Comparison of ENCODE assay signal across 14 mouse cellular contexts in the genomic region with DNA sequence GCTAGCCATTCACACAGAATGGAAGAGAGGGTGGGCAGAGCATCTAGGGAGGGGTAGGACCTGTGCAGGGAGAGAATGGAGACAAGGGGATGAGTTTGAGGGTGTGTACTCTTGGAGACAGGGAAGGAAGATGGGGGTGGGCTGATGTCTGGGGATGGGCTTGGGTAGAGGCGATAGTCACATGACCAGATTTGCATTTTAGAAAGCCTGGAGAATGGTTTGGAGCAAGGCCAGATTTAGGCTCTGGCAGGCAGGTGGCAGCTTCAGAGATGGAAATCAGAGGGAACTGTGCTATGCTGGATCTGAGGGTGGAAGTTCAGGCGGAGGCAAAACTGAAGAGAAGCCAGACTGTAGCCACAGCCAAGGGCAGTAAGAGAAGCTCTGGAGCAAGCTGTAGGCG. TPM values are rescaled to one million over a fixed set of nuclear protein-coding genes. Genes with fewer than 3 reads are reported as not detected.
DNase-seq lines count a peak whose midpoint lies in the region; ATAC-seq lines count a peak whose summit lies in the region.
"Had no signal": no experiment of that assay in that cellular context is flagged by ENCODE, and none has a peak within 500 bp of the region (broad histone marks: within the 10 kb centered on the region; RNA-seq: fewer than 3 reads in every experiment).

No protein-coding gene starts in this region.

- H3K27ac ChIP-seq in neural tube, embryonic 12.5 days, result peak overlapping the region; percentile 17; the same call in 1 of the 2 replicates
- peak overlapping the region; percentile 40 for H3K27ac ChIP-seq in hindbrain, embryonic 12.5 days
- peak overlapping the region; percentile 30; the same call in 1 of the 2 replicates for H3K27ac ChIP-seq in midbrain, embryonic 16.5 days (ENCODE audit: low read length)
- H3K27ac ChIP-seq: heart, embryonic 13.5 days; limb, embryonic 15.5 days; lung, embryonic 15.5 days had no signal

- ATAC-seq in neural tube, embryonic 12.5 days (ENCODE audit: low FRiP score, low read depth), result peak; percentile 55
- ATAC-seq in hindbrain, embryonic 12.5 days (ENCODE audit: low FRiP score), result peak; percentile 67
- no peak for ATAC-seq in midbrain, embryonic 16.5 days
- ATAC-seq in CD4-positive, CD25-positive, alpha-beta regulatory T cell, adult 4 months, result no peak

- peaks cover 5% of the 10 kb centered on the region; the same call in 1 of the 2 replicates for H3K36me3 ChIP-seq in neural tube, embryonic 12.5 days
- H3K36me3 ChIP-seq in hindbrain, embryonic 12.5 days, result peaks cover 15% of the 10 kb centered on the region; the same call in 1 of the 2 replicates
- H3K36me3 ChIP-seq in midbrain, embryonic 16.5 days (ENCODE audit: control insufficient read depth, insufficient read depth, low read length), result 0 out of 2 replicates have a peak, but pooled peaks cover 5% of the 10 kb centered on the region

- H3K9me3 ChIP-seq in neural tube, embryonic 12.5 days, result no peaks in the 10 kb centered on the region
- no peaks in the 10 kb centered on the region for H3K9me3 ChIP-seq in hindbrain, embryonic 12.5 days (replicated peaks)
- H3K9me3 ChIP-seq in midbrain, embryonic 16.5 days (replicated peaks; ENCODE audit: control insufficient read depth, low read length, poor library complexity, severe bottlenecking), result no peaks in the 10 kb centered on the region
- H3K9me3 ChIP-seq: heart, embryonic 13.5 days; limb, embryonic 15.5 days; lung, embryonic 15.5 days had no signal

- 60% methylated on average over 3 of the region's 3 CpGs for WGBS in neural tube, embryonic 12.5 days
- WGBS in hindbrain, embryonic 12.5 days, result 58% methylated on average over 3 of the region's 3 CpGs
- WGBS in midbrain, embryonic 16.5 days, result 24% methylated on average over 3 of the region's 3 CpGs

- DNase-seq in neural tube, embryonic 10.5 days (ENCODE audit: extremely low spot score, low spot score), result no peak
- DNase-seq in ZHBTc4 (ENCODE audit: low read depth, low spot score), result peak; percentile 88
- no peak for DNase-seq in ovary, postnatal 14 days (ENCODE audit: low spot score)
- DNase-seq: gastrocnemius, postnatal 10 days; thymus, postnatal 36 days had no signal

- no peak overlapping the region for H3K9ac ChIP-seq in neural tube, embryonic 12.5 days
- no peak overlapping the region for H3K9ac ChIP-seq in hindbrain, embryonic 12.5 days
- H3K9ac ChIP-seq in midbrain, embryonic 16.5 days (ENCODE audit: low read depth, low read length), result no peak overlapping the region
- H3K9ac ChIP-seq: heart, embryonic 13.5 days; limb, embryonic 15.5 days; lung, embryonic 15.5 days had no signal

- H3K4me1 ChIP-seq in neural tube, embryonic 12.5 days, result peaks cover 38% of the 10 kb centered on the region
- peaks cover 16% of the 10 kb centered on the region for H3K4me1 ChIP-seq in hindbrain, embryonic 12.5 days
- H3K4me1 ChIP-seq in midbrain, embryonic 16.5 days (ENCODE audit: control insufficient read depth, insufficient read depth, low read length), result no peaks in the 10 kb centered on the region; the same call in 1 of the 2 replicates

- H3K4me3 ChIP-seq in neural tube, embryonic 12.5 days, result no peak overlapping the region
- H3K4me3 ChIP-seq in hindbrain, embryonic 12.5 days, result no peak overlapping the region
- no peak overlapping the region for H3K4me3 ChIP-seq in midbrain, embryonic 16.5 days (ENCODE audit: low read depth, low read length)
- H3K4me3 ChIP-seq: erythroblast, embryonic 14.5 days; heart, embryonic 13.5 days; limb, embryonic 15.5 days; lung, embryonic 15.5 days had no signal

- 0 out of 2 replicates have a peak overlapping the region, but pooled peaks have one; percentile 12 for H3K4me2 ChIP-seq in neural tube, embryonic 12.5 days (replicated peaks)
- no peak overlapping the region for H3K4me2 ChIP-seq in hindbrain, embryonic 12.5 days (replicated peaks)
- H3K4me2 ChIP-seq in midbrain, embryonic 16.5 days (ENCODE audit: low read length), result no peak overlapping the region
- H3K4me2 ChIP-seq: heart, embryonic 13.5 days; limb, embryonic 15.5 days; lung, embryonic 15.5 days had no signal

- no peaks in the 10 kb centered on the region for H3K27me3 ChIP-seq in neural tube, embryonic 12.5 days (replicated peaks)
- H3K27me3 ChIP-seq in hindbrain, embryonic 12.5 days, result no peaks in the 10 kb centered on the region
- no peaks in the 10 kb centered on the region for H3K27me3 ChIP-seq in midbrain, embryonic 16.5 days (ENCODE audit: control insufficient read depth, insufficient read depth, low read depth, low read length)
- H3K27me3 ChIP-seq: CH12.LX; heart, embryonic 13.5 days; limb, embryonic 15.5 days; lung, embryonic 15.5 days had no signal

RNA-seq across cellular contexts. Expression of a gene that starts 15.8 kb away (rescaled TPM):
- 42.3 and 45.2 TPM in 2 replicates for polyA plus RNA-seq in neural tube, embryonic 12.5 days (2016; fragmentation: Nextera tagmentation; extraction: Ambion mirVana)
- 39.8 and 40.2 TPM in 2 replicates for polyA plus RNA-seq in hindbrain, embryonic 12.5 days (2016; fragmentation: Nextera tagmentation; extraction: Ambion mirVana)
- 18.8 and 25.0 TPM in 2 replicates for polyA plus RNA-seq in midbrain, embryonic 16.5 days (2015; fragmentation: Nextera tagmentation; extraction: Ambion mirVana)
- polyA plus RNA-seq in CD4-positive, CD25-positive, alpha-beta regulatory T cell, adult 4 months (2017; shearing (Covaris generic)), result 10 to 100 TPM; 48.3 to 58.9 TPM

RNA-seq across cellular contexts. Expression of a gene that starts 56.7 kb away (rescaled TPM):
- polyA plus RNA-seq in neural tube, embryonic 12.5 days (2016; fragmentation: Nextera tagmentation; extraction: Ambion mirVana), result 2.9 and 3.3 TPM in 2 replicates
- 2.3 and 3.3 TPM in 2 replicates for polyA plus RNA-seq in hindbrain, embryonic 12.5 days (2016; fragmentation: Nextera tagmentation; extraction: Ambion mirVana)
- 4.9 and 8.9 TPM in 2 replicates for polyA plus RNA-seq in midbrain, embryonic 16.5 days (2015; fragmentation: Nextera tagmentation; extraction: Ambion mirVana)
- under 1 TPM in 1 of 2 experiments, not detected in 1; 0.61 TPM for polyA plus RNA-seq in CD4-positive, CD25-positive, alpha-beta regulatory T cell, adult 4 months (2017; shearing (Covaris generic))

Comparison
In these comparisons a context has a peak if more than half of its experiments do, and no peak if none do; other contexts are left out.
1. ATAC-seq: peak in neural tube, embryonic 12.5 days (single experiment) and hindbrain, embryonic 12.5 days (single experiment); none in midbrain, embryonic 16.5 days (single experiment) and CD4-positive, CD25-positive, alpha-beta regulatory T cell, adult 4 months (single experiment).
2. Peak in every context shown above with its lines, with median percentiles within 50 percentile points of each other: H3K27ac ChIP-seq.